In genomic region chr14:101067082-101067481, GRCm38 (mm10) we compare ENCODE assay signal across 25 mouse cellular contexts.
"Had no signal": no experiment of that assay in that cellular context is flagged by ENCODE, and none has a peak within 500 bp of the region (broad histone marks: within the 10 kb centered on the region; RNA-seq: fewer than 3 reads in every experiment).

No protein-coding gene starts in this region.

- ATAC-seq: liver, postnatal 0 days; lung, postnatal 0 days; midbrain, embryonic 13.5 days; midbrain, embryonic 16.5 days had no signal

- H3K4me1 ChIP-seq: kidney, embryonic 15.5 days; megakaryocyte, embryonic 14.5 days; midbrain, embryonic 13.5 days; neural tube, embryonic 13.5 days had no signal

- H3K27ac ChIP-seq: kidney, embryonic 15.5 days; left cerebral cortex, adult 2 months; limb, embryonic 12.5 days; limb, embryonic 15.5 days; liver, embryonic 14.5 days; macrophage; midbrain, embryonic 10.5 days; midbrain, embryonic 13.5 days; neural tube, embryonic 13.5 days had no signal

- H3K9ac ChIP-seq: kidney, embryonic 15.5 days; limb, embryonic 12.5 days; limb, embryonic 15.5 days; liver, embryonic 14.5 days; liver, postnatal 0 days; lung, embryonic 14.5 days; midbrain, embryonic 13.5 days; neural tube, embryonic 13.5 days had no signal

- DNase-seq: kidney, adult 8-10 months; kidney, postnatal 10 days; kidney, postnatal 36 days; layer of hippocampus, postnatal 36 days; left cerebral cortex, postnatal 4 days; liver, postnatal 0 days; lung, embryonic 14.5 days; retina, postnatal 1 day; thymus, adult 2 months; thymus, postnatal 14 days; thymus, postnatal 4 days had no signal

- H3K4me2 ChIP-seq: kidney, embryonic 15.5 days; limb, embryonic 12.5 days; limb, embryonic 15.5 days; liver, embryonic 11.5 days; lung, embryonic 14.5 days; midbrain, embryonic 13.5 days; neural tube, embryonic 13.5 days had no signal

- H3K36me3 ChIP-seq: kidney, embryonic 15.5 days; limb, embryonic 12.5 days; limb, embryonic 15.5 days; midbrain, embryonic 10.5 days; midbrain, embryonic 13.5 days; neural tube, embryonic 13.5 days had no signal

- H3K4me3 ChIP-seq: kidney, embryonic 15.5 days; left cerebral cortex, adult 2 months; limb, embryonic 12.5 days; limb, embryonic 15.5 days; megakaryocyte, embryonic 14.5 days; midbrain, embryonic 10.5 days; midbrain, embryonic 13.5 days; myocyte; neural tube, embryonic 13.5 days had no signal

- H3K27me3 ChIP-seq: kidney, embryonic 15.5 days; limb, embryonic 12.5 days; limb, embryonic 15.5 days; megakaryocyte, embryonic 14.5 days; midbrain, embryonic 13.5 days; neural tube, embryonic 13.5 days had no signal

- H3K9me3 ChIP-seq: kidney, embryonic 15.5 days; limb, embryonic 12.5 days; limb, embryonic 15.5 days; midbrain, embryonic 10.5 days; midbrain, embryonic 13.5 days; neural tube, embryonic 13.5 days had no signal
